Mouse (Mus musculus): ENCODE data around the gene Keap1.

GRCm38 (mm10) chr9:21216050-21216841, 22.9 kb downstream of the Keap1 start:
- TF ChIP-seq CTCF (conservative IDR thresholded peaks at IDR 0.05; ENCODE audit: insufficient read depth, insufficient read length, low read depth, low read length) (no peak), POLR2A (IDR thresholded peaks at IDR 0.05; ENCODE audit: low read depth, low read length) (no peak)
